Mouse (Mus musculus): ENCODE results near the gene Mid2.
"Not testable (repeated sequence)": the region's sequence is repeated elsewhere in the genome, so short reads cannot be mapped to it uniquely, and the experiment has no call there.

Mid2 gene

GRCm38 (mm10) chrX:140664479-140665241, at the start of gene Mid2:
Gene Mid2, plus strand, starts transcription at chrX:140664599.
- peak in 1 of 2 experiments; percentile 15 for DNase-seq (ENCODE audit: low spot score in 2 of 2)

GRCm38 (mm10) chrX:140624875-140625594, 39.4 kb upstream of the Mid2 start:
- no peak for DNase-seq (ENCODE audit: low spot score in 2 of 2)

- no peak for DNase-seq (ENCODE audit: low spot score in 2 of 2)
Measured at GRCm38 (mm10) chrX:140638028-140638427, 26.4 kb upstream of the Mid2 start.

- DNase-seq (ENCODE audit: low spot score in 2 of 2): no peak
Measured at GRCm38 (mm10) chrX:140639592-140639991, 24.8 kb upstream of the Mid2 start.

GRCm38 (mm10) chrX:140660731-140661130, 3.7 kb upstream of the Mid2 start:
- DNase-seq (ENCODE audit: low spot score in 2 of 2): no peak

- no peak for DNase-seq (ENCODE audit: low spot score in 2 of 2)
Measured at GRCm38 (mm10) chrX:140663516-140663915, 883 bp upstream of the Mid2 start.

GRCm38 (mm10) chrX:140665242-140665810, 927 bp downstream of the Mid2 start:
- DNase-seq (ENCODE audit: low spot score in 2 of 2): peak in 1 of 2 experiments; percentile 22

GRCm38 (mm10) chrX:140675444-140675843, 11.0 kb downstream of the Mid2 start:
- DNase-seq (ENCODE audit: low spot score in 2 of 2): no peak

GRCm38 (mm10) chrX:140688335-140688734, 23.9 kb downstream of the Mid2 start:
- DNase-seq (ENCODE audit: low spot score in 2 of 2): no peak

- DNase-seq (ENCODE audit: low spot score in 2 of 2): not testable (repeated sequence)
Measured at GRCm38 (mm10) chrX:140697872-140698463, 33.6 kb downstream of the Mid2 start.

GRCm38 (mm10) chrX:140703224-140703623, 38.8 kb downstream of the Mid2 start:
- no peak for DNase-seq (ENCODE audit: low spot score in 2 of 2)

GRCm38 (mm10) chrX:140706077-140706476, 41.7 kb downstream of the Mid2 start:
- DNase-seq (ENCODE audit: low spot score in 2 of 2): no peak

- DNase-seq (ENCODE audit: low spot score in 2 of 2): no peak
Measured at GRCm38 (mm10) chrX:140722400-140722799, 58.0 kb downstream of the Mid2 start.

GRCm38 (mm10) chrX:140738986-140739385, 74.6 kb downstream of the Mid2 start:
- DNase-seq (ENCODE audit: low spot score in 2 of 2): no peak

- DNase-seq (ENCODE audit: low spot score in 2 of 2): no peak
Measured at GRCm38 (mm10) chrX:140743213-140743612, 78.8 kb downstream of the Mid2 start.

- no peak for DNase-seq (ENCODE audit: low spot score in 2 of 2)
Measured at GRCm38 (mm10) chrX:140769794-140770193, 105.4 kb downstream of the Mid2 start.

- no peak for DNase-seq (ENCODE audit: low spot score in 2 of 2)
Measured at GRCm38 (mm10) chrX:140805340-140805739, 140.9 kb downstream of the Mid2 start.

- DNase-seq (ENCODE audit: low spot score in 2 of 2): no peak
Measured at GRCm38 (mm10) chrX:140813312-140814006, 149.1 kb downstream of the Mid2 start, which contains the start of gene Tex13b. Gene Tex13b, minus strand, starts transcription at chrX:140813433.

All from frontal cortex, postnatal 10 days (tissue).